Mouse (Mus musculus): ENCODE data around the gene Pomc.
A peak's percentile ranks its signal among the peaks of the same experiment; 100 is the strongest.
"Not testable (repeated sequence)": the region's sequence is repeated elsewhere in the genome, so short reads cannot be mapped to it uniquely, and the experiment has no call there.

Gene Pomc

GRCm38 (mm10) chr12:3968380-3968779 lies 13.6 kb downstream of the Pomc start:
- no peak for DNase-seq (ENCODE audit: low read depth, low spot score)

GRCm38 (mm10) chr12:3973169-3973568 lies 18.4 kb downstream of the Pomc start:
- DNase-seq (ENCODE audit: low read depth, low spot score) = not testable (repeated sequence)

- DNase-seq (ENCODE audit: low read depth, low spot score) = no peak
Measured at GRCm38 (mm10) chr12:3980991-3981349, 26.2 kb downstream of the Pomc start.

- DNase-seq (ENCODE audit: low read depth, low spot score) = peak; percentile 88
Measured at GRCm38 (mm10) chr12:3981350-3982131, 26.8 kb downstream of the Pomc start.

GRCm38 (mm10) chr12:3982257-3982656 lies 27.5 kb downstream of the Pomc start:
- no peak for DNase-seq (ENCODE audit: low read depth, low spot score)

- DNase-seq (ENCODE audit: low read depth, low spot score) = peak; percentile 62
Measured at GRCm38 (mm10) chr12:3983736-3984135, 29.0 kb downstream of the Pomc start.

- DNase-seq (ENCODE audit: low read depth, low spot score) = no peak
Measured at GRCm38 (mm10) chr12:3984446-3984845, 29.7 kb downstream of the Pomc start.

GRCm38 (mm10) chr12:3989943-3990342 lies 35.2 kb downstream of the Pomc start:
- no peak for DNase-seq (ENCODE audit: low read depth, low spot score)

- no peak for DNase-seq (ENCODE audit: low read depth, low spot score)
Measured at GRCm38 (mm10) chr12:3991047-3991446, 36.3 kb downstream of the Pomc start.

GRCm38 (mm10) chr12:3996749-3997148 lies 42.0 kb downstream of the Pomc start:
- DNase-seq (ENCODE audit: low read depth, low spot score) = no peak

GRCm38 (mm10) chr12:4000406-4000805 lies 45.7 kb downstream of the Pomc start:
- DNase-seq (ENCODE audit: low read depth, low spot score) = no peak

GRCm38 (mm10) chr12:4004648-4005047 lies 49.9 kb downstream of the Pomc start:
- no peak for DNase-seq (ENCODE audit: low read depth, low spot score)

- DNase-seq (ENCODE audit: low read depth, low spot score) = no peak
Measured at GRCm38 (mm10) chr12:4006079-4006478, 51.3 kb downstream of the Pomc start.

- no peak for DNase-seq (ENCODE audit: low read depth, low spot score)
Measured at GRCm38 (mm10) chr12:4007181-4007580, 52.4 kb downstream of the Pomc start.

- DNase-seq (ENCODE audit: low read depth, low spot score) = no peak
Measured at GRCm38 (mm10) chr12:4007766-4008165, 53.0 kb downstream of the Pomc start.

GRCm38 (mm10) chr12:4008731-4009130 lies 54.0 kb downstream of the Pomc start:
- no peak for DNase-seq (ENCODE audit: low read depth, low spot score)

All from skeletal muscle tissue, adult 2 months (tissue).